1 mouse cellular context compared by ENCODE assay signal in genomic region chr2:154613118-154614115, GRCm38 (mm10).
TF ChIP-seq lines count a peak whose summit lies in the region.

Gene Zfp341, plus strand, starts transcription at chr2:154613297.
Gene 4930519P11Rik, minus strand, starts transcription at chr2:154613437.

TF ChIP-seq in MEL, 35 proteins besides CTCF, POLR2A, EP300 and RAD21 (continued from another document):
- TF ChIP-seq UBTF (IDR thresholded peaks at IDR 0.05; ENCODE audit: borderline replicate concordance, insufficient read depth, low read depth, low read length) (0 out of 2 replicates have a peak, but pooled peaks have one; percentile 81), POLR2AphosphoS2 (IDR thresholded peaks at IDR 0.05; ENCODE audit: low read length) (peak; percentile 49; the same call in 1 of the 2 replicates), MYB (IDR thresholded peaks at IDR 0.05; ENCODE audit: low read depth, low read length) (no peak), NRF1 (IDR thresholded peaks at IDR 0.05; ENCODE audit: insufficient read depth, low read depth, low read length, poor library complexity, severe bottlenecking) (peak; percentile 38; the same call in 1 of the 2 replicates), USF1 (IDR thresholded peaks at IDR 0.05; ENCODE audit: low read depth, low read length) (no peak), ELF1 (IDR thresholded peaks at IDR 0.05; ENCODE audit: low read depth, low read length) (no peak; the same call in 1 of the 2 replicates), SMC3 (IDR thresholded peaks at IDR 0.05; ENCODE audit: low read depth, low read length) (peak; percentile 59), E2F4 (IDR thresholded peaks at IDR 0.05; ENCODE audit: borderline replicate concordance, low read depth, low read length) (no peak; the same call in 1 of the 2 replicates), RCOR1 (IDR thresholded peaks at IDR 0.05; ENCODE audit: low read depth, low read length) (peak; percentile 48; the same call in 1 of the 2 replicates)
